Mouse (Mus musculus) kidney, postnatal 10 days (tissue): Measurements from ENCODE around the gene Cgas.
A peak's percentile ranks its signal among the peaks of the same experiment; 100 is the strongest.
"Not testable (repeated sequence)": the region's sequence is repeated elsewhere in the genome, so short reads cannot be mapped to it uniquely, and the experiment has no call there.

Experiments
- DNase-seq: peaks from one replicate; pipeline ENCODE4 v3.0.0; 2021; ENCODE audit warnings: mixed read lengths

The Cgas gene

GRCm38 (mm10) chr9:78442579-78443392, at the start of gene Cgas:
Gene Cgas (minus strand): TSS chr9:78443237.
- DNase-seq: peak; percentile 78

DNA sequence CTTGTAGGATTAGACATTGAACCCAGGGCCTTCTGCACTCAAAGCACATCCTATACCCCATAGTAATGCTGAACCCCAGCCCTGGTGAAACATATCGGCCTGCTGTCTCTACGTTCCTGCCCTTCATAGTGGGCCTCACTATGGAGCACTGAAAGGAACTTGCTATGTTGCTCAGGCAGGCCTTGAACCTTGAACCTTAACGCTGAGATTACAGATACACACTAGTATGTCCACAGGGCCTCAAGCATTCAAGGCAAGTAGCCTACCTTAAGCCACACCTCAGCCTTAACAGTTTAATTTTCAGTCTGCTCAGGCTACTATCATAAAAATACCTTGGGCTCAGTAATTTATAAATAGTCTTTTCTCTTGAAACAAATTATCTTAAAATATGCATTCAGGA, 49.2 kb upstream of the Cgas start:
- no peak for DNase-seq

GRCm38 (mm10) chr9:78491169-78491568, 48.1 kb upstream of the Cgas start:
- DNase-seq: no peak

GRCm38 (mm10) chr9:78488890-78489420, 45.9 kb upstream of the Cgas start, which contains the start of gene Eef1a1:
Gene Eef1a1 (minus strand): TSS chr9:78489151.
- peak; percentile 82 for DNase-seq

- DNase-seq: not testable (repeated sequence)
Measured at GRCm38 (mm10) chr9:78488021-78488420, 45.0 kb upstream of the Cgas start.

- no peak for DNase-seq
Measured at GRCm38 (mm10) chr9:78484660-78485059, 41.6 kb upstream of the Cgas start.

- no peak for DNase-seq
Measured at GRCm38 (mm10) chr9:78482386-78482785, 39.3 kb upstream of the Cgas start.

- DNase-seq: peak; percentile 95
Measured at GRCm38 (mm10) chr9:78481423-78482331, 38.6 kb upstream of the Cgas start.

GRCm38 (mm10) chr9:78480706-78481358, 37.8 kb upstream of the Cgas start:
- DNase-seq: peak; percentile 85

DNA sequence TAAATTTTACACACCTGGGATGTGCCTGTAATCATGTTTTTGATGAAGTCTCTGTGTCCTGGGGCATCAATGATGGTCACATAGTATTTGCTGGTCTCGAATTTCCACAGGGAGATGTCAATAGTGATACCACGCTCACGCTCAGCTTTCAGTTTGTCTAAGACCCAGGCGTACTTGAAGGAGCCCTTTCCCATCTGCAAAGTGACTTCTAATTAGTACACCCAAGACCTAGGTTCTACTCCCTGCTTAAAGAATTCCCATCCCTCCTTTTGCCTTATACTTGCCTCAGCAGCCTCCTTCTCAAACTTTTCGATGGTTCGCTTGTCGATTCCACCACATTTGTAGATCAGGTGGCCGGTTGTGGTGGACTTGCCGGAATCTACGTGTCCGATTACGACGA, 37.2 kb upstream of the Cgas start:
- DNase-seq: not testable (repeated sequence)

GRCm38 (mm10) chr9:78479308-78479707, 36.3 kb upstream of the Cgas start:
- not testable (repeated sequence) for DNase-seq

GRCm38 (mm10) chr9:78478009-78478605, 35.1 kb upstream of the Cgas start:
- DNase-seq: not testable (repeated sequence)

DNA sequence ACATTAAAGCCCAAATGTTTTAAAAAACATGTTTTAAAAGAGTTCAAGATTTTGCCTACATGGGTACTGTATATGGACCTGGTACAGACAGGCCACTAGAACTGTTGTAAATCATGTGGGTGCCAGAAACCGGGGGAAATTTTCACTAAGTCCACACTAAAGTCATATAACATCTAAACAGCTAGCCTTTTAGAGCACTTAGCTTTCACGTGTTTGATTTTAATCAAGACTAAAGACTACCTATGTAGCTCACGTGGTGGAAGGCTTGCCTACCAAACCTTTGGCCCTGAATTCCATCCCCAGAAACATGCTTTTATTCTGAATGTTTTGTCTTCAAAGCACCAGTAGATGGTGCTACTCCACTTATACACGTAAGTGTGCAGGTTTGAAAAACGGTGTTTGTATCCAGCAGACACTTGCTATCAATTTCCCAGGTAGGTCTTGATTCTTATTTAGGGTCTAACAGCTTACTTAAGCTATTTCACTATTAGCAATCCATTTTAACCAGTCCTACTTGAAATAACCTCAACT, 34.0 kb upstream of the Cgas start:
- DNase-seq: no peak

DNA sequence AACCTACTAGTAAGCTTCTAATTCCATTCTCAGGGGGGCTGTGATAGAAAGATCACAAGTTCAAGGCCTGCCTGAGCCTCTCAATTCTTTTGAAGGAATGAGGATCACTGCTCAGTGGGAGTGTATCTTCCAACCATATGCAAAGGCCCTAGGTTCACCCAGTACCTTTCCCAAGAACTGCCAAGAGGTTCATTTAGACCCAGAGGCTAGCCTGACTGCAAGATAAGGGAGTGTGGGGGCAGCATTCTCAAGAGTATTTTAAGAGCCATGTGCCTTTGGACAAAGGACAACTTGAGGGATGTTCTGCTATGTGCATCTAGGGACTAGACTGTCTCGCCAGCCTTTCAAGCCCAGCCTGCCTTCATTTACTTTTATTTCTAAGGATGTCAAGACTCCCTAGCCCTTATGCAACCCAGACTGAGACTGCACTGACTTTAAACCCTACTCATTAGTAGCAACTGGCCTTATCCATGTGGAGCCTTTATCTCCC, 33.5 kb upstream of the Cgas start:
- DNase-seq: no peak

DNA sequence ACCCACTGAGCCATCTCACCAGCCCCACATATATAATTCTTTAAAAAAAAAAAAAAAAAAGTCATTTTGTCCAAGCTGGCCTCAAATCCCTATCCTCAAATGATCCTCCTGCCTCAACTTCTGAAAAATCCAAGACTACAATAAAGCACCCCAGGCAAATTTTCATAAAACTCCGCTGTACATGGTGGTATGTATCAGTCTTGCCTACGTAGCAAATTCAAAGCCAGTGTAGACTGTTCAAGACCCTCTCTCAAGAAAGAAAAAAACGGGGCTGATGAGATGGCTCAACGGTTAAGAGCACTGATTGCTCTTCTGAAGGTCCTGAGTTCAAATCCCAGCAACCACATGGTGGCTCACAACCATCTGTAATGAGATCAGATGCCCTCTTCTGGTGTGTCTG, 32.8 kb upstream of the Cgas start:
- DNase-seq: no peak

DNA sequence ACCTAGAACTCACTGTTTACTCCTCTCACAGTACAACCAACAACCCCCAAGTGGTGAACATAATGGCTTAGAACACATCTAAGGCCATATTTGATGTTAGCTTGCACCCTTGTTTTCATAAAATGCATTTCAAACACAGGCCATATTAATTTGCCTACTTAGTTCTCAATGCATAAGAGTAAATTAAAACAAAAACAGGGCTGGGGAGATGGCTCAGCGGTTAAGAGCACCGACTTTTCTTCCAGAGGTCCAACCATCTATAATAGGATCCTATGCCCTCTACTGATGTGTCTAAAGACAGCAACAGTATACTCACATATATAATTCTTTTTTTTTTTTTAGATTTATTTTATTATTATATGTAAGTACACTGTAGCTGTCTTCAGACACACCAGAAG, 32.3 kb upstream of the Cgas start:
- DNase-seq: no peak

DNA sequence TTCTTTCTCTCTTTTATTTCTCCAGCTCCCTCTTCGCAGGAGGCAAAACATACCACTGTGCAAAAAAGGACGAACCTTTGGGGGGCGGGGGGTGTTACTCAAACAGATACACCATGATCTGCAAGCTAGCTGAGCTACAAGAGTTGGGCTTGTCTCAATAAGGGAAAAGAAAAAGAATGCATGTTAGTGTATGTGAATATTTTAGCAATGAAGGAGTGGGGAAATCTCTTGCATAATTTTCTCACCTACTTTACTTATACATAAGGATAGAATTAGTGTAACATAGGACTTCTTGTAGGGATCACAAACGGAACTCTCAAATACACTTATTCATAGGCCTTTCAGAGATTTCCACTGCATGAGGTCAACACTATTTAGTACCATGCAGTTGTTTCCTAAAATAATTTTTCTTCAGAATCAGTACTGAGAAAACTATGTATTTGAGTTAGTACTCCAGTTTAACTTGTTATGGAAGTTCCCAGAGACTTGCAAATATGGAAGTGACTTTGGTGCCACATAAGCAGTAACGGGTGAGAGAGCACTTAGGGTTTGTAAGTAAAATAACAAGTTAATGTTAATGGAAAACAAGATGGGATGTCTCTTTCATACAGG, 31.8 kb upstream of the Cgas start:
- DNase-seq: no peak

- no peak for DNase-seq
Measured at GRCm38 (mm10) chr9:78474270-78474669, 31.2 kb upstream of the Cgas start.

- DNase-seq: no peak
Measured at GRCm38 (mm10) chr9:78473588-78473987, 30.6 kb upstream of the Cgas start.

- no peak for DNase-seq
Measured at GRCm38 (mm10) chr9:78465725-78466124, 22.7 kb upstream of the Cgas start.

GRCm38 (mm10) chr9:78463337-78463736, 20.3 kb upstream of the Cgas start:
- no peak for DNase-seq

DNA sequence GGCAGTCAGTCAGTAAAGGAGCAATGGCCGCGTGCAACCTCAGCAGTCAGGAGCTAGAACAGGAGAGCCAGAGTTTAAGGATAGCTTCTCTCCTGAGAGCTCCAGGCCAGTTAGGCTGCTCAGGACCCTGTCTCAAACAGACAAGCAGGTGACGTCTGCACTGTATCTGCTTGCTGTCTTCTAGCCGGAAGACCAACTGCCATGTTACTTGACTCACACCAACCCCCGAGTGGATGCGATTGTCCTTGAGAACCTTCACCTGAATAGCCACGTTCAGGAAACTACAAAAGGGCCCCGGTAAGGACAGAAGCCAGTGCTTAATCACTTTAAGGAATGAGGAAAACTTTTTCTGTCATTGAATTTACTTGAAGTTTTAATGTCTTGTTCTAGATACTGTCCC, 14.0 kb upstream of the Cgas start:
- no peak for DNase-seq
